ENCODE assay signal across 25 mouse cellular contexts in the genomic region with DNA sequence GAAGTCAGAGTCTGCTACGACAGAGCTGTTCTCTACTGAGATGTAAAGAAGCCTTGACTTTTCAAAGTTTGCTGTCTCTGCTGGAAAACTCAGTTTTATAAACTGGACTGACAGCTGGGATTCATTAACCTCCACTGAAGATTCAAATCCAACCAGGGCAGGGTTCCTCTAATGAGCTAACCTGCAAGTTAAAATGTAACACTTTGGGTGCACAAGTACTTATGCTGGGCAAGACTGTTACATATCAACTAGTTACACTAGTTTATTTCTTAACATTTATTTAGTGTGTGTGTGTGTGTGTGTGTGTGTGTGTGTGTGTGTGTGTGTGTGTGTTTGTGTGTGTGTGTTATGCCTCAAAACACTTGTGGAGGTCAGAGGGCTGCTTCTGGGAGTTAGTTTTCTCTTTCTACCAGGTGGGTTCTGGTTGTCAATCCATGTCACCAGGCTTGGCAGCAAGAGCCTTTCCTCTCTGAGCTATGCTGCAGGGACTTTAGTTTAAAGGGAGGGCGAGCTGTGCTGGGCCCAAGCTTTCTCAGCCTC.
A peak's percentile ranks its signal among the peaks of the same experiment; 100 is the strongest.
DNase-seq lines count a peak whose midpoint lies in the region; ATAC-seq lines count a peak whose summit lies in the region.
"Had no signal": no experiment of that assay in that cellular context is flagged by ENCODE, and none has a peak within 500 bp of the region (broad histone marks: within the 10 kb centered on the region; RNA-seq: fewer than 3 reads in every experiment).

No protein-coding gene starts in this region.

- no peak overlapping the region for H3K4me3 ChIP-seq in kidney, embryonic 15.5 days (replicated peaks)
- H3K4me3 ChIP-seq: forebrain, embryonic 13.5 days; gastrocnemius, adult 2 months; heart, embryonic 10.5 days; liver, embryonic 13.5 days; megakaryocyte, embryonic 14.5 days; midbrain, embryonic 15.5 days; myocyte; stomach, embryonic 15.5 days had no signal

- WGBS in kidney, embryonic 15.5 days = 71% methylated on average over 2 of the region's 2 CpGs

- intact Hi-C loops in heart, postnatal 10 days (cut with DNase I) = no loop called here

- H3K27me3 ChIP-seq in kidney, embryonic 15.5 days = no peaks in the 10 kb centered on the region
- H3K27me3 ChIP-seq: forebrain, embryonic 13.5 days; liver, embryonic 13.5 days; megakaryocyte, embryonic 14.5 days; midbrain, embryonic 15.5 days; stomach, embryonic 15.5 days had no signal

- H3K36me3 ChIP-seq in kidney, embryonic 15.5 days = no peaks in the 10 kb centered on the region
- H3K36me3 ChIP-seq: G1E; heart, embryonic 10.5 days; liver, embryonic 13.5 days; midbrain, embryonic 15.5 days; stomach, embryonic 15.5 days had no signal

- peak overlapping the region; percentile 45; the same call in 1 of the 2 replicates for H3K27ac ChIP-seq in kidney, embryonic 15.5 days
- H3K27ac ChIP-seq: forebrain, embryonic 13.5 days; gastrocnemius, adult 2 months; heart, embryonic 10.5 days; hindbrain, postnatal 0 days; liver, embryonic 13.5 days; midbrain, embryonic 15.5 days; stomach, embryonic 15.5 days had no signal

- H3K9me3 ChIP-seq in kidney, embryonic 15.5 days (replicated peaks) = no peaks in the 10 kb centered on the region; the same call in 1 of the 2 replicates
- H3K9me3 ChIP-seq: forebrain, embryonic 13.5 days; heart, embryonic 10.5 days; liver, embryonic 13.5 days; midbrain, embryonic 15.5 days; stomach, embryonic 15.5 days had no signal

- H3K9ac ChIP-seq in kidney, embryonic 15.5 days = no peak overlapping the region
- H3K9ac ChIP-seq: forebrain, embryonic 13.5 days; liver, embryonic 13.5 days; lung, embryonic 14.5 days; midbrain, embryonic 15.5 days; stomach, embryonic 15.5 days had no signal

- H3K4me2 ChIP-seq in kidney, embryonic 15.5 days = no peak overlapping the region
- H3K4me2 ChIP-seq: forebrain, embryonic 13.5 days; liver, embryonic 13.5 days; lung, embryonic 14.5 days; midbrain, embryonic 15.5 days; stomach, embryonic 15.5 days had no signal

- DNase-seq in heart, adult 11 months = peak; percentile 31
- DNase-seq in heart, postnatal 10 days = no peak
- peak; percentile 44 for DNase-seq in kidney, adult 18-20 months
- peak; percentile 59 to 73 for DNase-seq in kidney, postnatal 36 days
- DNase-seq in adrenal gland, adult 2 months = no peak
- no peak for DNase-seq in cerebellum, adult 9-10 months
- DNase-seq in cerebellum, postnatal 14 days = no peak
- DNase-seq: cerebellum, adult 11 months; cerebellum, postnatal 25 days; gastrocnemius, adult 2 months; liver, embryonic 13.5 days; lung, embryonic 14.5 days; lung, postnatal 36 days; thymus, postnatal 36 days had no signal

- ATAC-seq in kidney, embryonic 15.5 days (replicated peaks; ENCODE audit: low FRiP score) = no peak
- ATAC-seq: forebrain, embryonic 13.5 days; hindbrain, postnatal 0 days; intestine, postnatal 0 days; midbrain, embryonic 15.5 days; Patski had no signal

- peaks cover 9% of the 10 kb centered on the region; the same call in 1 of the 2 replicates for H3K4me1 ChIP-seq in kidney, embryonic 15.5 days
- H3K4me1 ChIP-seq: forebrain, embryonic 13.5 days; heart, embryonic 10.5 days; liver, embryonic 13.5 days; megakaryocyte, embryonic 14.5 days; stomach, embryonic 15.5 days had no signal

Comparison
In these comparisons a context has a peak if more than half of its experiments do, and no peak if none do; other contexts are left out.
1. DNase-seq: peak in heart, adult 11 months (single experiment), kidney, adult 18-20 months (single experiment) and kidney, postnatal 36 days (2 of 2); none in heart, postnatal 10 days (0 of 2), adrenal gland, adult 2 months (single experiment), cerebellum, adult 9-10 months (single experiment) and cerebellum, postnatal 14 days (0 of 2).